Mouse (Mus musculus) gastrocnemius, postnatal 4 days (tissue): ENCODE data around the gene Dok7. TPM values are rescaled to one million over a fixed set of nuclear protein-coding genes. Genes with fewer than 3 reads are reported as not detected.
A peak's percentile ranks its signal among the peaks of the same experiment; 100 is the strongest.

Source experiments
- DNase-seq, 2 experiments: peaks; one replicate each; pipeline ENCODE4 v3.0.0; 2021 to 2022; ENCODE audit warnings: low spot score in 2 of 2, mixed read lengths in 2 of 2
- microRNA-seq: library from miRNA; unstranded; fragments of <30 nt; microRNA quantifications from one replicate; pipeline ENCODE4 v1.2.0, GENCODE M21; 2021
- total RNA-seq, 2 experiments: library from RNA; stranded (reverse); gene quantifications; 2 replicates each; pipeline ENCODE4 v1.2.3; 2021

The Dok7 gene
- total RNA-seq, 2 experiments from 2014 or later, result 32.1 to 32.2 TPM

DNA sequence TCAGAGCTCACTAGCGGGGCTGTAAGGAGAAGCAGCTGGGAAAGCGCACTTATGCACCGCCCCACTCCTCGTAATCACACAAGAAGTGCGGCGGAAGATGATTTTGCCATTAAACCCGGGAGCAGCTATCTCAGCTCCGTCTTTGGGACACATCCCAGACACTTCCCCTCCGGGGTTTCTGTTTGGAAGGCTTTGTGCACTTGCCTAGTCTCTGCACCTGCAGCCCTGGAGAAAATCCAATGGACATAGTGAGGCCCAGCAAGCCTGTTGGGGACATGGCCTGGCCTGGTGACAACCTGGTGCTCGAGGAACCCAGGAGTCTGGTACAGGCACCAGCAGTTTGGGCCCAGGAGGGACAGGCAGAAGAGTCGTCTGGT, 49.3 kb downstream of the Dok7 start:
- DNase-seq, result peak in 1 of 2 experiments; percentile 57

DNA sequence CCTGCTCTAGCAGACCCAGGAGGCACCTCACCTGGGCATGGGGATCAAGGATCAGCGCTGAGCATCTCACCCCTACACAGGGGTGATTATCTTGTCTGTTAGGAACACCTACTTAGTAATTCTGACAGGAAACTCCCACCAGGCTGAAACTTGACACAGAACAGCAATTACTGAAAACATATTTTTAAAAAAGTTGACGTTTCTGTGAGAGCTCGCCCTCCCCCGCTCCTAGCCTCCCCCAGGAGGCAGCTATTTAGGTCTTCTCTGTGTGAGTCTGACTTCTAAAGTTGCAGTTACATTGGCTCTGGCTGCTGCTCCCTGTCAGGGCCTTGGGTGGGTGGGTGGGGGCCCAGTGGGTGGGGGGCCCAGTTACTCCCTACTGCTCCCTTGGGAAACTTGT, 55.9 kb downstream of the Dok7 start:
- DNase-seq, result no peak

DNA sequence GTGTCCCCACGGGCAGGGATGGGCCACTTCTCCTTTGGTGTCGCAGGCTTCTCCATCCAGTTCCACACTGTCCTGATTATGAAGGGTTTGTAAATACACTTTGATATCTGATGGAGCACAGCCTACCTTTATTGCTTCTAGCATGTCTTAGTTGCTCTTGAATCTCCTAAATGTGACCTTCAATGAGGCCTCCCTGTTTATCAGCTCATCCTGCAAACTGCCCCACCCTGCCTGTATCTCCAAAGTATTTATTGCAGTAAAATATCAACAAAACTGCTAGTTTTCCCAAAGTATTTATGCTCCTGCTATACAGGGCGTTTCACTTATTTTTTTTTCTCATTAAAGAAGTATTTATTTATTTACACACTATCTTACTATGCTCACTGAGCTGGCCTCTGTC, 59.4 kb downstream of the Dok7 start:
- DNase-seq, result no peak

DNA sequence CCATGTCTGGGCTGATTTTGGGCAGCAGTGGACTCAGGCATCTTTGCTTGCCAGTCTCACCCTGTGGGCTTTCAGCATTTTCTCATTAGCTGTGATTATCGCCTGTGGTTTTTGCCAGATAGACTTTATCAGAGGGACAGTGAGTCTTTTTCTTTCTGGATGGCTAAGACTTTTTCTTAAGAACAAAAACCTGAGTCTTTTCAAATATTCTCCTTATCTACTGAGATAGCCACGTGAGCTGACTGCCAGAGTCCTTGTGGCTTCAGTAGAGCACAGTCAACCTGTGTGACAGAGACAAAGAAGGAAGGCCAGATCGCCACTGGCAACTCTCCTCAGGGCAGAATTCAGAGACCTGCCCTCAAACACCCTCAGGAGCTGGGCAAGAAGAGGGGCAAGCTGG, 61.1 kb downstream of the Dok7 start:
- DNase-seq, result no peak

DNA sequence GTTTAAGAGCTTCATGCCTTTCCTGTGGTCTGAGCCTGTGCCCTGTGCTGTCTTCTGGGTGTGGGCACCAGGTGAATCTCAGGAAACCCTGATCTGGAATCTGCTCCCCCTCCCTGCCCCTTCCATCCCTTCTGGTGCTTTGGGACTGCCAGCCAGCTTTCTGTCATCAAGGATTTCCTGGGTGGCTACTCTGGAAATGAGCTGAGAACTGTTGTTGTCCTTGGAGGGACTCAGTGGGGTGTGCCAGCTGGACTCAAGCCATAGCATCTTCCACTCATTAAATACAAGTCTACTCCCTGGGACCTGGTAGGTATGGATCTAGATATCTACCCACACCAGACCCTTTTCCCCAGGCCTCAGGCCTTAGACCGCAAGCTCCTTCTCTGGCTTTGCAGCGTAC, 61.9 kb downstream of the Dok7 start:
- DNase-seq, result no peak

DNA sequence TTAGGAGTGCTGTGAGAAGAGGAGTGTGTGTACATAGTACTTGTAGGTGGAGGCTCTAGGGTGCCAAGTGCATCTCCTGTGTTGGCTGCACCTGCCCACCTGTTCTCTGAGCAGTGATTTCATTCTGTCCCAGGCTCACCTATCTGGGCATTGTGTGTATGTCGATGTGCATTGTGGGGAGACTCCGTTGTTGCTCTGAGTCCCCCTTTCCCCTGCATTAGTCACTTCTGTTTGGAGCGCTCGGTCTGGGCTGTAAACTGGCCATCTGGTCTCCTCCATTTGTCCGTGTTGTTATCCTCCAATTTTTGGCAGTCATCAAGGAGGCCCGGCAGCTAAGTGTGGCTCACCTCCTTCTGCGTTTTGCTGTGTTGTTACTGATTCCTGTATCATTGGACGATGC, 63.5 kb downstream of the Dok7 start:
- DNase-seq, result no peak

DNA sequence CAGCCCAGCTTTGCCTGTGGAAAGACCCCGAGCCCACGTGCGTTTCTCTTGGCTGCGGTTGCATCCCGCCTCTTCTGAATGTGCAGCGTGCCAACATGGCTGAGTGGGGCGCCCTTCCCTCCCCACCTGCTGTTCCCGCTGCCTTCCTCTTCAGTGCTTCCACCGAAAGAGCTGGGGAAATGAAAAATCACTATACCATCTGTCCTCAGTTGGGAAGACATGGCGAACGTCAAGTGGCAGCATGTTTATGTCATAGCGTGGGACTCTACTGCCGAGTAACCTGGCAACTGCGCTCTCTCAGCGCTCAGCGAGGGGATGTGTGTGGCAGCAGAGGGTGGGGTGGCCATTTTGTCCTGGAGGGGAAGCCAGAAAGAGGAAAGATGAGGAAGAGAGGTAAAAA, 72.6 kb downstream of the Dok7 start:
- no peak for DNase-seq

DNA sequence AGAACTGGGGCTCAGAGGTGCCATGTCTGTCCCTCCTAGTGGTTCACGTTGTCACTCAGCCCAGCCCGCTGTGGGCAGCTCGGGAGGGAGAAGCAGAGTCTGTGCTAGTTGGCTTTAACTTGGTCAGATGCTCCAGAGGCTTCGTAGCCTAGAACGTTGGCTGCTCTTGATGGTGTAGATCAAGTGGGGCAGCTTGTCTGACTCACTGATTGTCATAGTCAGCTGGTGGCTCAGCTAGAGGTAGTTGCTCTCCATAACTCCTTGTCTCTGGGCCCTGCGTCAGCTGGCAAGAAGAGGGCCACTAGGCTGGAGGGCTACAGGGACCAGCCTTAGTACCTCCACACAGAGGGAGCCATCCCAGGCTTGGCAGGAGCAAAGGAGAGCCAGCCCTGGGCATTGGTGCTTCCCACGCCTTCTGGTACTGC, 73.2 kb downstream of the Dok7 start:
- DNase-seq, result no peak

DNA sequence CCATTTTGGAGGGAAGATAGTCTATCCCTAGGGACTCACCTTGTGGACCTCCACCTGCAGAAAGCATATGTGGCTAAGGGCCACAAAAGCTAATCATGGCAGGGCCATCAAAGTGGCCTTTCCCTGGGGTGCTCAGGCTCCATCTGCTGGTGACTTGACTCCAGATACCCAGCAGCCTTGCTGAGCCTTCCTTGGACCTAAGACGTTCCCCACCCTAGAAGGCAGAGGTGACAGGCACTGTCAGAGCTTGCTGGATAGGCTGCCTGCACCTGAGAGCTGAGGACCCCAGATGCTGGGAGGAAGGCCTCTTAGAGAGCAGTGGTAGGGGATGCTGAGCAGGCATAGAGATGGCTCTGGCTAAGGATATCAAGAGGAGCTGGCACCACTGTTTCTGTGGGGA, 74.7 kb downstream of the Dok7 start:
- no peak for DNase-seq

DNA sequence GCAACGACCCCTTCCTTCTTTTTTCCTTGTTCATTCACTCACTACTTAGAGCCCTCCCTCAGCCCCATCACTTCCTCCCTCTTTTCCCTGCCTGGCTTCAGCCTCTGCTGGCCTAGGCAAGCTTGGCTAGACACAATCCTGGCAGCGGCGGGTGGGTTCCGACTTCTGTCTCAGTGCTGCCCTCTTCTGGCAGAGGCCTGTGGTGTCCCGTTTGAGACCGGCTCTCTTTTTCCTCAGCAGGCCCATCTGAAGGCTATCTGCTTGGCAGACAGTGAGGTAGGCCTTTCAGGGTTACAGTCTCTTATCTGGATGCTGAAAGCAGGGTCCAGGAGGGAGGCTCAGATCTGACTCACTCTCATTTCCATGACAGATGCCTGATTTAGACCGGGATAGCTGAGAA, 75.2 kb downstream of the Dok7 start:
- peak; percentile 75 to 91 for DNase-seq

DNA sequence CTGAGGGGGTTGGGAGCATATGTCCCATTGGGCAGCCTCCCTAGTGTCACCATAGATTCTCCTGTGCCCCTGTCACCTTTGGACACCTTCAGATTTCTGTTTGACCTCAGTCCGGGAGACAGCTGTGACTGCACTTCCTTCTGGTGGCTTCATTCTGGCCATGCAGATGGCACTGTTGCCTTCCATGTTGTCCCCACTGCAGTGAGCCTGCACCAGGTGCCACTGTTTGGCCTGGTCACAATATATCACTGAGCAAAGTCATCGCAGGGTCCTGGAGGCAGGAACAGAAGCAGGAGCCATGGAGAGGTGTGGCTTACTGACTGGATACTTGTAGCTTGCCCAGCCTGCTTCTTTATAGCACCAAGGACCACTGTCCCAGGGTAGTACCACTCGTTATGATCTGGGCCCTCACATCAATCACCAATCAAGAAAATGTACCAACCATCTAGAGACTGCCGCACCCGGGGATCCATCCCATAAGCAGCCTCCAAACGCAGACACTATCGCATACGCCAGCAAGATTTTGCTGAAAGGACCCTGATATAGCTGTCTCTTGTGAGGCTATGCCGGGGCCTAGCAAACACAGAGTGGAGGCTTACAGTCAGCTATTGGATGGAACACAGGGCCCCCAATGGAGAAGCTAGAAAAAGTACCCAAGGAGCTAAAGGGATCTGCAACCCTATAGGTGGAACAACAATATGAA, 75.9 kb downstream of the Dok7 start:
- DNase-seq, result no peak

DNA sequence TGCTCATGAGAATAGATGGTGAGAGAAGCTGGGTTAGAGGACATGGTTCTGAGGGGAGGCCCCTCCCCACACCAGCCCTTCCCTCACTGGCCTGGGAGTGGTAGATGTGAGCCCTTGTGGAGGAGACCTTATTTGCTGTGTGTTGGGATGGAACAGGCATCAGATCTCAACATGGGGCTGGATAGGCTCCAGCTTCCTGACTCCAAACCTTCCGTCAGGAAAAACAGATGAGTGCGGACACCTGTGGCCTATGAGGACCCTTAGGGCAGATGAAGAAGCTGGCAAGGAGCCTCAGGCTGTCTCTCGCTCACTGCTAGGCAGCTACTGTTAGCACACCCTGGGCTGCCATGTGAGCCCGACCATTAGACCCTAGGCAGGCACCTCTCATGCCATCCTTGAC, 76.9 kb downstream of the Dok7 start:
- DNase-seq, result no peak

DNA sequence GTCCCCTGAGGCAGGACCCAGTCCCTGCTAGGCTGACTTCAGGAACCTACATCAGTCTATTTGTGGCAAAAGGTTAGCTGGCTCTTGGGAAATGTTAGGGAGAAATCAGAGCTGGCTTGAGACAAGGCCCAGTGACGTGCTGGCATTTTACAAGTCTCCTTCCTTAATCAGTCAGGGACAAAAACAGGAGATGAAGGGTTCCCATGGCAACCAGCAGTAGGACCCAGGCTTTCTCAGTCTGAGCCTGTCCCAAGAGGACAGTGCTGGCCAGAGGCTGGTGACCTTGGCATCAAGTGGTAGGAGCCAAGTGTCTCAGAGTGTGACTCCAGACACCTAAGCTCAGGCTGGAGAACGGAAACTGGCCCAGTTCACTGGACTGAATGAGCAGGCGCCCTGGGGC, 77.7 kb downstream of the Dok7 start:
- DNase-seq, result no peak

DNA sequence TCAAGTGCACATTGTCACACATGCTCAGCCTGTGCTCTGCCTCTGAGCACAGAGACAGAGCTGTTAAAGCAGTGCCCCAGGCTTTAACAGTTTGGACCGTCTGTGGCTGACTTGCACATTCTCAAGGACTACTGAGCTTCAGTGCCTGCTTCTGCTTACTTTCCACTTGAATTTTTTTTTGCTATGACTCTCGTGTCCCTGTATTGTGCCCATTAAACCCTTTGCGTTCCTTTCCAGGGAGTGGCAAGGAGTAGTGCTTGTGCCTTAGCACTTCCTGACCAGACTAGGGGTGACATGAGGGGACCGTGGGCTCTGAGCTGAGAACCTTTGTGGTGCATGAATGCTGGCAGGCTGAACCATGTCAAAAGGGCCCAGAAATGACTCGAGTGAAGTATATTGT, 79.3 kb downstream of the Dok7 start:
- DNase-seq, result no peak

Small RNA genes lying within 50 kb of the gene (microRNA-seq; reads per million reads assigned to microRNA genes)
- 2.1 reads per million, percentile 2 among the genes with 10 or more reads in this experiment for gene Mir3097

Other genes starting within 250 kb of the Dok7 start
- gene Msantd1, start 148.8 kb upstream of the Dok7 start, total RNA-seq, result 1 to 10 TPM in 1 of 2 experiments, under 1 TPM in 1; 0.93 to 1.5 TPM
- 10 to 100 TPM; 34.7 to 35.2 TPM for gene Rgs12, start 107.3 kb upstream of the Dok7 start, total RNA-seq
- 1 to 10 TPM in 1 of 2 experiments, under 1 TPM in 1; 0.98 to 1.2 TPM for gene Hgfac, start 15.3 kb upstream of the Dok7 start, total RNA-seq
- gene Lrpap1, start 49.0 kb downstream of the Dok7 start, total RNA-seq, result 10 to 100 TPM; 43.4 to 52.1 TPM
- under 1 TPM; 0.10 to 0.20 TPM for gene Adra2c, start 221.6 kb downstream of the Dok7 start, total RNA-seq